In genomic region chr16:12032441-12032840, GRCm38 (mm10) we compare ENCODE assay signal across 15 mouse cellular contexts. TPM values are rescaled to one million over a fixed set of nuclear protein-coding genes. Genes with fewer than 3 reads are reported as not detected.
DNase-seq lines count a peak whose midpoint lies in the region; ATAC-seq lines count a peak whose summit lies in the region.
"Had no signal": no experiment of that assay in that cellular context is flagged by ENCODE, and none has a peak within 500 bp of the region (broad histone marks: within the 10 kb centered on the region; RNA-seq: fewer than 3 reads in every experiment).

No protein-coding gene starts in this region.

- DNase-seq in cerebellum, adult 11-12 months, result peak; percentile 3
- DNase-seq in cerebellum, adult 11 months, result no peak
- DNase-seq in heart, postnatal 10 days, result peak; percentile 10 to 20
- DNase-seq in 3134 (ENCODE audit: extremely low read depth, insufficient read length, low spot score), result peak; percentile 40
- DNase-seq in adrenal gland, postnatal 14 days, result peak; percentile 53
- DNase-seq in right cerebral cortex, postnatal 4 days, result no peak
- no peak for DNase-seq in left cerebral cortex, postnatal 14 days (ENCODE audit: low spot score in 2 of 2)
- DNase-seq: kidney, adult 2 months; kidney, postnatal 4 days; lung, adult 18-20 months; right cerebral cortex, postnatal 25 days had no signal

- WGBS in heart, embryonic 12.5 days, result 56% methylated on average over 1 of the region's 1 CpGs

- intact Hi-C loops in heart, postnatal 10 days (cut with DNase I), result no loop called here
- intact Hi-C loops in left cerebral cortex, postnatal 14 days (cut with DNase I), result no loop called here

- H3K4me3 ChIP-seq in heart, embryonic 12.5 days, result no peak overlapping the region
- H3K4me3 ChIP-seq: embryonic facial prominence, embryonic 15.5 days had no signal

- H3K36me3 ChIP-seq in heart, embryonic 12.5 days, result no peaks in the 10 kb centered on the region
- H3K36me3 ChIP-seq: embryonic facial prominence, embryonic 15.5 days had no signal

- H3K4me2 ChIP-seq in heart, embryonic 12.5 days, result no peak overlapping the region
- H3K4me2 ChIP-seq: embryonic facial prominence, embryonic 15.5 days had no signal

- H3K4me1 ChIP-seq in heart, embryonic 12.5 days (replicated peaks), result 0 out of 2 replicates have a peak, but pooled peaks cover 7% of the 10 kb centered on the region
- H3K4me1 ChIP-seq: embryonic facial prominence, embryonic 15.5 days had no signal

- no peak overlapping the region for H3K27ac ChIP-seq in heart, embryonic 12.5 days (ENCODE audit: poor library complexity, severe bottlenecking)
- H3K27ac ChIP-seq: embryonic facial prominence, embryonic 15.5 days; hindbrain, postnatal 0 days had no signal

- H3K9ac ChIP-seq in heart, embryonic 12.5 days, result no peak overlapping the region
- H3K9ac ChIP-seq: embryonic facial prominence, embryonic 15.5 days had no signal

- no peak for ATAC-seq in heart, embryonic 12.5 days (ENCODE audit: insufficient number of reproducible peaks, low FRiP score)
- ATAC-seq: forebrain, embryonic 14.5 days; hindbrain, postnatal 0 days had no signal

- no peaks in the 10 kb centered on the region for H3K27me3 ChIP-seq in heart, embryonic 12.5 days (replicated peaks)
- H3K27me3 ChIP-seq: embryonic facial prominence, embryonic 15.5 days had no signal

- no peaks in the 10 kb centered on the region for H3K9me3 ChIP-seq in heart, embryonic 12.5 days (replicated peaks)
- H3K9me3 ChIP-seq: embryonic facial prominence, embryonic 15.5 days had no signal

RNA-seq across cellular contexts. Expression of gene Shisa9, which starts 48.5 kb away (rescaled TPM):
- total RNA-seq in heart, postnatal 10 days (2021), result under 1 TPM in 1 of 2 experiments, not detected in 1; 0.05 TPM
- 0.27 and 0.59 TPM in 2 replicates for polyA plus RNA-seq in heart, embryonic 12.5 days (2016; fragmentation: Nextera tagmentation; extraction: Ambion mirVana)
- total RNA-seq in adrenal gland, postnatal 14 days (2021), result 2.5 and 3.0 TPM in 2 replicates
- total RNA-seq in left cerebral cortex, postnatal 14 days (2021), result 10 to 100 TPM; 64.3 to 68.5 TPM

Comparison
In these comparisons a context has a peak if more than half of its experiments do, and no peak if none do; other contexts are left out.
1. DNase-seq: peak in cerebellum, adult 11-12 months (single experiment), heart, postnatal 10 days (2 of 2), 3134 (single experiment) and adrenal gland, postnatal 14 days (single experiment); none in cerebellum, adult 11 months (single experiment), right cerebral cortex, postnatal 4 days (single experiment) and left cerebral cortex, postnatal 14 days (0 of 2).
2. RNA of gene Shisa9, which starts 48.5 kb away (total RNA-seq): 64.3 to 68.5 TPM in left cerebral cortex, postnatal 14 days; 2.5 to 3.0 TPM in adrenal gland, postnatal 14 days and 0.05 TPM in heart, postnatal 10 days; every median in the first group is over 10 times any median in the second.